Mouse (Mus musculus) heart, embryonic 15.5 days (tissue): ENCODE measurements around the gene Gm49354. TPM values are rescaled to one million over a fixed set of nuclear protein-coding genes. Genes with fewer than 3 reads are reported as not detected.
A peak's percentile ranks its signal among the peaks of the same experiment; 100 is the strongest.

Experiments used
- ATAC-seq: fragments of 200-750 bp; cut with Nextera tagmentation; replicated peaks from 2 replicates; pipeline ENCODE4 v1.8.0; 2017; ENCODE audit warnings: low read depth, moderate TSS enrichment; ENCODE audit not compliant: insufficient number of reproducible peaks, insufficient read depth, low FRiP score
- H3K27ac ChIP-seq: fragments of 300-500 bp; sonication (generic); 2 replicates; pipeline ENCODE4 v1.5.1; 2015; ENCODE audit warnings: mild to moderate bottlenecking, inconsistent platforms
- H3K27me3 ChIP-seq: fragments of 300-500 bp; sonication (generic); 2 replicates; pipeline ENCODE4 v1.6.1; 2015; ENCODE audit warnings: inconsistent platforms
- H3K36me3 ChIP-seq: fragments of 300-500 bp; sonication (generic); 2 replicates; pipeline ENCODE4 v1.6.1; 2015; ENCODE audit warnings: mild to moderate bottlenecking, inconsistent platforms
- H3K4me1 ChIP-seq: fragments of 300-500 bp; sonication (generic); replicated peaks from 2 replicates; pipeline ENCODE4 v1.6.1; 2015; ENCODE audit warnings: inconsistent platforms
- H3K4me2 ChIP-seq: fragments of 300-500 bp; sonication (generic); 2 replicates; pipeline ENCODE4 v1.6.1; 2015; ENCODE audit warnings: inconsistent platforms, mild to moderate bottlenecking, moderate library complexity
- H3K4me3 ChIP-seq: fragments of 300-500 bp; sonication (generic); 2 replicates; pipeline ENCODE4 v1.5.1; 2015; ENCODE audit warnings: mild to moderate bottlenecking, inconsistent platforms
- H3K9ac ChIP-seq: fragments of 300-500 bp; sonication (generic); 2 replicates; pipeline ENCODE4 v1.6.1; 2015; ENCODE audit warnings: mild to moderate bottlenecking, inconsistent platforms
- H3K9me3 ChIP-seq: fragments of 300-500 bp; sonication (generic); replicated peaks from 2 replicates; pipeline ENCODE4 v1.6.1; 2016; ENCODE audit warnings: inconsistent platforms
- WGBS: fragments of 180-500 bp; shearing (Covaris S2); methylation state at CpG from one replicate; pipeline ENCODE4 v1.1.7; 2015; ENCODE audit warnings: mixed read lengths; 5-methylcytosine and 5-hydroxymethylcytosine counted together
- polyA plus RNA-seq: library from polyadenylated mRNA; unstranded; fragments of >200 nt; fragmentation: Nextera tagmentation; extraction: Ambion mirVana; gene quantifications from 2 replicates; pipeline ENCODE4 v1.2.1, GENCODE M21; 2015

The Gm49354 gene
- polyA plus RNA-seq, 1 experiment from 2014 or later: not detected

GRCm38 (mm10) chr13:59766786-59767515 lies 15.1 kb downstream of the Gm49354 start:
- Histone ChIP-seq H3K9ac (0 out of 2 replicates have a peak overlapping the region, but pooled peaks have one; percentile 21), H3K27ac (peak overlapping the region; percentile 48), H3K36me3 (peaks cover 11% of the 10 kb centered on the region), H3K27me3 (no peaks in the 10 kb centered on the region), H3K4me3 (peak overlapping the region; percentile 94), H3K4me2 (peak overlapping the region; percentile 84), H3K9me3 (no peaks in the 10 kb centered on the region), H3K4me1 (peaks cover 46% of the 10 kb centered on the region)
- ATAC-seq: no peak
- 49% methylated on average over 11 of the region's 11 CpGs for WGBS

GRCm38 (mm10) chr13:59762791-59763190 lies 19.3 kb downstream of the Gm49354 start:
- Histone ChIP-seq H3K9me3 (no peaks in the 10 kb centered on the region), H3K27ac (no peak overlapping the region), H3K4me3 (no peak overlapping the region), H3K9ac (no peak overlapping the region), H3K4me1 (peaks cover 31% of the 10 kb centered on the region), H3K27me3 (no peaks in the 10 kb centered on the region), H3K4me2 (no peak overlapping the region), H3K36me3 (peaks cover 50% of the 10 kb centered on the region)
- WGBS: 83% methylated on average over 7 of the region's 7 CpGs
- no peak for ATAC-seq

DNA sequence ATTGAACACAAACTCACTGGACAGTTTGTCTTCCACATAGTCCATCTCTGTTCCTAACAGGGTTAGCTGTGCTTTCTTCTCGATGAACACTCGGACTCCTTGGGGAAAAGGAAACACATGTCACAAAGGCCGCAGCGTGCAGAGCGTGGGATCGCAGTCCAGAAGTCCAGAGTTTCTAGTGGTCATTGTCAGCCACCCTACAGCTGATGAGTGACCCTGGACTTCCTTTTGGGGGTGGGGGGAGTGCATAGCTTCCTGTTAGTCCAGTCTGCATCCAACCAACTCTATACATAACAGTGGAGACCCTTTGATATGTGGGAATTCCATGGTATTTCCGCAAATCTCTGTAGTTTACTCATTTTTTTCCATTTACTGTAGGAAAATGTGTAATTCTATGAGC lies 25.1 kb downstream of the Gm49354 start:
- H3K36me3 ChIP-seq: peaks cover 60% of the 10 kb centered on the region
- H3K27ac ChIP-seq: peak overlapping the region; percentile 24
- ATAC-seq: peak; percentile 53; the same call in 1 of the 2 replicates

DNA sequence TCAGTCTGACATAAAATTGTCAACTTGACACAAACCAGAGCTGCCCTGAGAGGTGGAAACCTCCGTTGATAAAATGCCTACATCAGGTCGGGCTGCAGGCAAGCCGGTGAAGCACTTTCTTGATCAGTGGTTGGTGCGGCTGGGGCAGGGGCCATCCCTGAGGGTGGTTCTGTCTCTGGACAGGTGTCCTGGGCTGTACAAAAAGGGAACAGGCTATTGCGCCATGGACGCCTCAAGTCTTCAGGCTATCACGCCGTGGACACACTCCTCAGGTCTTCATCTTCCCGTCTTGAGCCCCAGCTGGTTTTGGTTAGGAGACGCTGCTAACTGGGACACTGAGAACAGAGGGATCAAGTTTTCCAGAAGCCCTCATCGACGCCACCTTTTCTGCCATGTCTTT lies 31.7 kb downstream of the Gm49354 start:
- WGBS: 53% methylated on average over 12 of the region's 12 CpGs

More for the DNA sequence above, 25.1 kb downstream of the Gm49354 start:
- peaks cover 7% of the 10 kb centered on the region; the same call in 1 of the 2 replicates for H3K4me1 ChIP-seq
- 74% methylated on average over 7 of the region's 7 CpGs for WGBS
- no peak overlapping the region for H3K4me3 ChIP-seq
- H3K9me3 ChIP-seq: no peaks in the 10 kb centered on the region
- H3K27me3 ChIP-seq: no peaks in the 10 kb centered on the region
- H3K9ac ChIP-seq: no peak overlapping the region
- H3K4me2 ChIP-seq: no peak overlapping the region

GRCm38 (mm10) chr13:59746711-59747110 lies 35.3 kb downstream of the Gm49354 start, which contains the start of gene 1700014D04Rik:
Gene 1700014D04Rik (minus strand): TSS chr13:59746752.
- Histone ChIP-seq H3K27me3 (0 out of 2 replicates have a peak, but pooled peaks cover 2% of the 10 kb centered on the region), H3K9ac (no peak within 1 kb of the TSS), H3K4me2 (no peak within 1 kb of the TSS), H3K36me3 (no peaks in the 10 kb centered on the region), H3K27ac (no peak within 1 kb of the TSS), H3K4me1 (no peaks in the 10 kb centered on the region), H3K9me3 (no peaks in the 10 kb centered on the region), H3K4me3 (no peak within 1 kb of the TSS)
- ATAC-seq: no peak
- 77% methylated on average over 9 of the region's 9 CpGs for WGBS

More for the DNA sequence above, 31.7 kb downstream of the Gm49354 start:
- no peaks in the 10 kb centered on the region for H3K9me3 ChIP-seq
- no peak overlapping the region for H3K9ac ChIP-seq
- no peak overlapping the region for H3K4me3 ChIP-seq
- H3K4me1 ChIP-seq: no peaks in the 10 kb centered on the region
- no peaks in the 10 kb centered on the region for H3K27me3 ChIP-seq
- H3K36me3 ChIP-seq: peaks cover 8% of the 10 kb centered on the region
- ATAC-seq: no peak
- no peak overlapping the region for H3K27ac ChIP-seq
- H3K4me2 ChIP-seq: no peak overlapping the region

GRCm38 (mm10) chr13:59746164-59746563 lies 35.9 kb downstream of the Gm49354 start:
- 62% methylated on average over 6 of the region's 6 CpGs for WGBS

DNA sequence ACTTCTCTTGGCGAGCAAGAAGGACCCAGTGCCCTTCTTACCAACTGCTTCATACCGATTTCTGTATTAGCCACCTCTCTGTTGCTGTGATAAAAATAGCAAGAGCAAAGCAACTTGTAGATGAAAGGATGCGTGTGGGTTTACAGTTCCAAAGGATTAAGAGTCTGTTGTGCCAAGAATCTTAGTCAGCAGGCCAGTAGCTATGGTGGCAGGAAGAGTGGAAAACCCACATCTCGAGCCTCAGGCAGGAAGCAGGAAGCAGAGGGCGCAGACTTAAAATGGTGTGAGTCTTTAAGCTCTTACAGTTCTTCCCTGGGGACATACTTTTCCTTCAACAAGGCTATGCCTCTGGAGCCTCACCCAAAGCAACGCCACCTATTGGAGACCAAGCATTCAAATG lies 36.6 kb downstream of the Gm49354 start:
- Histone ChIP-seq H3K27me3 (0 out of 2 replicates have a peak, but pooled peaks cover 2% of the 10 kb centered on the region), H3K4me2 (no peak overlapping the region), H3K27ac (no peak overlapping the region), H3K9me3 (no peaks in the 10 kb centered on the region), H3K4me3 (no peak overlapping the region), H3K9ac (no peak overlapping the region), H3K4me1 (peaks cover 5% of the 10 kb centered on the region; the same call in 1 of the 2 replicates), H3K36me3 (no peaks in the 10 kb centered on the region)
- no peak for ATAC-seq
- WGBS: 65% methylated on average over 6 of the region's 6 CpGs

More at GRCm38 (mm10) chr13:59746164-59746563, 35.9 kb downstream of the Gm49354 start:
- H3K27me3 ChIP-seq: 0 out of 2 replicates have a peak, but pooled peaks cover 2% of the 10 kb centered on the region
- H3K9ac ChIP-seq: no peak overlapping the region
- H3K4me2 ChIP-seq: no peak overlapping the region
- H3K9me3 ChIP-seq: no peaks in the 10 kb centered on the region
- H3K4me3 ChIP-seq: no peak overlapping the region
- no peaks in the 10 kb centered on the region for H3K36me3 ChIP-seq
- H3K4me1 ChIP-seq: peaks cover 1% of the 10 kb centered on the region; the same call in 1 of the 2 replicates
- H3K27ac ChIP-seq: no peak overlapping the region
- no peak for ATAC-seq

DNA sequence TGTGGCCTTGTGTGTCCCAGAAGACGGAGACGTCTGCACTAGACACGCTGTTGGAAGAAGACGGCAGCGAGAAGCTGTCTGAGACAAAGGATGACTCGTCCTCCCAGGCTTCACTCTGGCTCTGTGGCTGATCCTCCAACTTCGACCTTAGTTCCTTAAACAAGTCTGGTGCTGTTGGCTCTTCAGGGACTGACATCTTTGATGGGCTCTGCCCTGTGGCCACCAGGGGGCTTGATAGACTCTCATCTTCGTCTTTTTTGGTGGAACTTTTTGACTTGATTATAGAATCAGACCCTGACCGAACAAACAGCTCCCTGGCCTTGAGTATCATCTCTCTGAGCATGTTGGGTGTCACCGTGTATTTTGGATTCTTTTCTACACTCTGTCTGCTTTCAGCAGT lies 40.3 kb downstream of the Gm49354 start:
- peaks cover 5% of the 10 kb centered on the region; the same call in 1 of the 2 replicates for H3K4me1 ChIP-seq
- H3K27me3 ChIP-seq: 0 out of 2 replicates have a peak, but pooled peaks cover 2% of the 10 kb centered on the region
- H3K9ac ChIP-seq: no peak overlapping the region
- ATAC-seq: no peak
- no peak overlapping the region for H3K4me2 ChIP-seq
- H3K36me3 ChIP-seq: no peaks in the 10 kb centered on the region
- H3K4me3 ChIP-seq: no peak overlapping the region
- WGBS: 56% methylated on average over 10 of the region's 10 CpGs
- no peak overlapping the region for H3K27ac ChIP-seq
- H3K9me3 ChIP-seq: no peaks in the 10 kb centered on the region

- Histone ChIP-seq H3K9ac (no peak overlapping the region), H3K4me2 (no peak overlapping the region), H3K27ac (no peak overlapping the region), H3K4me3 (no peak overlapping the region), H3K27me3 (0 out of 2 replicates have a peak, but pooled peaks cover 2% of the 10 kb centered on the region), H3K4me1 (peaks cover 5% of the 10 kb centered on the region; the same call in 1 of the 2 replicates), H3K9me3 (no peaks in the 10 kb centered on the region), H3K36me3 (no peaks in the 10 kb centered on the region)
- 50% methylated on average over 11 of the region's 11 CpGs for WGBS
- ATAC-seq: no peak
Observed at GRCm38 (mm10) chr13:59741096-59741495, 40.9 kb downstream of the Gm49354 start.

GRCm38 (mm10) chr13:59739397-59739796 lies 42.6 kb downstream of the Gm49354 start:
- peaks cover 5% of the 10 kb centered on the region; the same call in 1 of the 2 replicates for H3K4me1 ChIP-seq
- H3K9ac ChIP-seq: no peak overlapping the region
- WGBS: 82% methylated on average over 4 of the region's 4 CpGs
- H3K9me3 ChIP-seq: no peaks in the 10 kb centered on the region
- H3K4me2 ChIP-seq: no peak overlapping the region
- H3K36me3 ChIP-seq: no peaks in the 10 kb centered on the region
- no peak for ATAC-seq
- H3K27me3 ChIP-seq: 0 out of 2 replicates have a peak, but pooled peaks cover 2% of the 10 kb centered on the region
- no peak overlapping the region for H3K4me3 ChIP-seq
- H3K27ac ChIP-seq: no peak overlapping the region

DNA sequence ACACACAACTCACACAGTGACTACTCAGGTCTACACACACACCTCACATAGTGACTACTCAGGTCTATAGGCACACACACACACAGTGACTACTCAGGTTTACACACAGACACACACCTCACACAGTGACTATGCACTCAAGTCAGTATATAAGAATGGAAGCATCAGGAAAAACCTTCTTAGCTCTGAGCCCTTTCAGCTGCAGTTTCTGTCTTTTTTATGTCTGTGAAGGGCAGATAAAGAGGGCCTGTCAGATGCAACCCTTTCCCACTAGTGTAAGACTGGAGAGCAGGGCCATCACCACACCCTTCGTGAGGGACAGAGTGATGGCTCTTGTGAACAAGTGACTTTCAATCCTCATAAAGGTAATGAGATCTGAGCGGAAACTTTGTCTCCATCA lies 43.6 kb downstream of the Gm49354 start:
- H3K27ac ChIP-seq: no peak overlapping the region
- H3K4me2 ChIP-seq: no peak overlapping the region
- H3K9ac ChIP-seq: no peak overlapping the region
- H3K4me3 ChIP-seq: no peak overlapping the region
- WGBS: 83% methylated on average over 2 of the region's 2 CpGs
- H3K9me3 ChIP-seq: no peaks in the 10 kb centered on the region
- no peaks in the 10 kb centered on the region for H3K36me3 ChIP-seq
- no peaks in the 10 kb centered on the region for H3K27me3 ChIP-seq
- peaks cover 5% of the 10 kb centered on the region; the same call in 1 of the 2 replicates for H3K4me1 ChIP-seq
- ATAC-seq: no peak
